Mouse (Mus musculus): Measurements from ENCODE around the gene Cep164.
"Not testable (repeated sequence)": the region's sequence is repeated elsewhere in the genome, so short reads cannot be mapped to it uniquely, and the experiment has no call there.

The Cep164 gene

DNA sequence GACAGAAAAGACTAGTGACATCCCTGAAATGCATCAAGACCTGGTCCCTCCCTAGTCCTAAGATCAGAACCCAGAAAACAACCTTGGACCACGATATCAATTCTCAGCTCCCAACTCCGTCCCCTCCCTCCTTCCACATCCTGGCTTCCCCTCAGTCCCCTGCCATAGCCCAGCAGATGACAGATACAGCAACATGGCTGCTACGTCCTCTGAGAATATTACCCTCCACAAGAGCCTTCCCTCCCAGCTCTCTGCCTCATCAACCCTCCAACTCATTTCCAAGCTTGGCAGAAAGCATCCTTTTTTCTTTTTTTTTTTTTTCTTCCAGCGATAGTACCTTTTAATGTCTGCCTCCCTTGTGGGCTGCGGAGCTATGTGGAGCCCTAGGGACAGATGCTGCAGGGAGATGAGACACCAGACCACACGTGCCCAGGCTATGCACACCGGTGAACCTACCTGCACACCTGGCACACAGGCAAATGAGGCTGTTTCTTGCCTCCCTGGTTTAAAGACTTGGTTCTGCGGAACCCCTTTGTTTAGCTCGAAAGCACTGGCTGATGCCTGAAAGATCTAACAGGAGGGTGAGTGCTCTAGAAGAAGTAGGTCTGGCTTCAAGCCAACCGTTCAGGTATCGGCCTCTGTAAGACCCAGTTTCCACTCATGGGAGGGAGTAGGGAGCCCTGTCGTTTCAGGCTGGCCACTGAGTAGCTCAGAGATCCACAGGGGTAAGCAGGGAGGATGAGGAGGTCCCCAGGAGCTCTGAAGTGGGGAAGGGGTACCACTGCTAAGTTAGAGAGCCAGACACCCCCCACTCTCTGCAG lies 45.0 kb downstream of the Cep164 start:
- no peak for DNase-seq

DNA sequence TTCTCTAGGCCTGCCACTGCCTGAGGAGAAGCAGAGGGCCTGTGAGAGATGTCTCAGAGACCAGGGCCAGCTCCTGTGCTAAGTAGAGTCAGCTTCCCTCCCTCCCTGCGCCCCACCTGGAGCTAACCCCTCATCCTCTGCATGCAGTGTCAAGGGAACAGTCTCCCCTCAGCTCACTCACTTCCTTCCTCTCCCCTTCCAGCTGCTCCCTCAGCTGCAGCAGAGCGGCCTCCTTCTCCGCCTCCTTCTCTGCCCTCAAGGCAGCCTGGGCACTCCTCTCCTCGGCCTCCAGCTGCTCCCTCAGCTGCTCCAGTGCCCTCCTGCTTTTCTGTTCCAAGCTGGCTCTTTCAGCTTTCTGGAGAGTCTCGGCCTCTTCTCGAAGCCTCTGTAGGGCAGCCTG lies 49.3 kb downstream of the Cep164 start:
- DNase-seq: no peak

DNA sequence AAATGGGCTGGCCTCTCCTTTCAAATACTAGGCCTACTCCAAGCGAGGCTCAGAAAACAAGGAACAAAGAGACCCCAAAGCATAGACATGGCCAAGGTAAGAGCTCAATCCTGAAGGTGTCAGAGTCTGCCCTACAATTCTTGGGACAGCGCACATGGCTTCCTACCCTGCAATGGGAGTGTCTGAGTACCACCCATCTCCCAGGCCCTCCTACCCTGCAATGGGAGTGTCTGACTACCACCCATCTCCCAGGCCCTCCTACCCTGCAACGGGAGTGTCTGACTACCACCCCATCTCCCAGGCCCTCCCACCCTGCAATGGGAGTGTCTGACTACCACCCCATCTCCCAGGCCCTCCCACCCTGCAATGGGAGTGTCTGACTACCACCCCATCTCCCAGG lies 52.3 kb downstream of the Cep164 start:
- DNase-seq: not testable (repeated sequence)

- no peak for DNase-seq
Measured at GRCm38 (mm10) chr9:45774088-45774487, 54.4 kb downstream of the Cep164 start.

- no peak for DNase-seq
Measured at GRCm38 (mm10) chr9:45769596-45769995, 58.9 kb downstream of the Cep164 start.

- DNase-seq: no peak
Measured at GRCm38 (mm10) chr9:45768421-45768820, 60.1 kb downstream of the Cep164 start.

DNA sequence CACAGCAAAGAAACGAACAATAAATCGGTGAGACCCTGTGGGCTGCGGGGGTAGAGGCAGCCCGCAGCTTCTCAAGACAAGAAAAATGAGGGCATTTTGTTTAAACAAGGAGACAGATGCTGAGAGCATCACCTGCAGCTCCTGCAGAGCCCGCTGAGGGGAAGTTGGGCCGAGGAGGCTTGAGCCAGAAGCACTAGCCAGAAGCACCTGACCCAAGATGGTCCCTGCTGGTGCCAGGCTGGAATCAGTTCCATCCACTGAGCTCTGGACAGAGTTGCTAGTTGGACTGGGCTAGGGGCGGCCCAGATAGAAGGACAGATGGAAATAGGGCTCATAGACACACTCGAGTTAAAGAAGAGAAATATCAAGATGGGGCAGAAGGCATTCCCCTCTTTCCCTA lies 61.3 kb downstream of the Cep164 start:
- DNase-seq: no peak

- DNase-seq: no peak
Measured at GRCm38 (mm10) chr9:45766195-45766594, 62.3 kb downstream of the Cep164 start.

DNA sequence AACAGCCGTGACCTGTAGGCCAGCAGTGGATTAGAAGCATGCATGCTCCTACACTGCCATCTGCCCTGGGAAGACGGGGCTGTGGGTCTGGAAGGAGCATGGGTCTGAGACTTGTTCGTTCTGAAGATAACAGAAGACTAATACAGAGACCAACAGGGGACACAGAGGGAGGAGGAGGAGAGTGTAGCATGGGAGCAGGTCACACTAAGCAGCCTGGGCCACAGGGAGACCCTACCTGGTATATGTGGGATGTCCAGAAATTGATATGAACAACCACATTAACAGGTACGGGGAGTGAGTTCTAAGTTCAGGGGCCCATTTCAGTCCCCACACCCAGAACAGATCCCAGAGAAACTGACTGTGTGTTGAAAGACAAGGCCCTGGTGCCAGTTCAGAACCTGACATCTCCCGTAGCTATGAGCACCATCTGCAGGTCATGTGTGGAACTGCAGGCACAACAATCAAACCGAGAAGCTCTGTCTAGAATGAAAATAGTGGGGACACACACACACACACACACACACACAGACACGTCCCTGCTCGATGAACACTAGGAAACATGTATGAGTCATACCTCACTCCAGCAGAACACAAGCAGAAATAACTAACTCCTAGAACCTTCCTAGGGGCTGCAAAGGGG lies 73.9 kb downstream of the Cep164 start:
- peak in 1 of 2 experiments; percentile 35 for DNase-seq

GRCm38 (mm10) chr9:45749917-45750316 lies 78.6 kb downstream of the Cep164 start:
- DNase-seq: no peak

GRCm38 (mm10) chr9:45745451-45745850 lies 83.0 kb downstream of the Cep164 start:
- DNase-seq: no peak

DNA sequence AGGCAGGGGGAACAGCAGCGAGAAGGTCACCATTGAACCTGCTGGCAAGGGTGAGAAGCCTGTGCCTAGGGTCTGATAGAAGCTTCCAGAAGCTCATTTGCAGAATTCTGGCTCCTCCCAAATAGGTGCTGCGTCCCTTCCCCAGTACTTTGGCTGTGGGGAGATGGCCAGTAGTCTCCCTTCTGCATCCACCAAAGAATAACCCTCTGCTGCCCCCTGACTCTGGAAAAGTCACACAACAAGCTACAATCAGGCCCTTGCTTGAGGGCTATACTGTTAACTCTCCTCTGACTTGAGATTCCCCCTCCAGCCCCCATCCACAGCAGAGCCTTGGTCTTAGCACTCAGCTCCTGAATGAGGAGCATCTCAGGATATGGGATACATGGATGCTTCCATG lies 87.9 kb downstream of the Cep164 start:
- DNase-seq: no peak

GRCm38 (mm10) chr9:45739702-45740583 lies 88.5 kb downstream of the Cep164 start:
- no peak for DNase-seq

DNA sequence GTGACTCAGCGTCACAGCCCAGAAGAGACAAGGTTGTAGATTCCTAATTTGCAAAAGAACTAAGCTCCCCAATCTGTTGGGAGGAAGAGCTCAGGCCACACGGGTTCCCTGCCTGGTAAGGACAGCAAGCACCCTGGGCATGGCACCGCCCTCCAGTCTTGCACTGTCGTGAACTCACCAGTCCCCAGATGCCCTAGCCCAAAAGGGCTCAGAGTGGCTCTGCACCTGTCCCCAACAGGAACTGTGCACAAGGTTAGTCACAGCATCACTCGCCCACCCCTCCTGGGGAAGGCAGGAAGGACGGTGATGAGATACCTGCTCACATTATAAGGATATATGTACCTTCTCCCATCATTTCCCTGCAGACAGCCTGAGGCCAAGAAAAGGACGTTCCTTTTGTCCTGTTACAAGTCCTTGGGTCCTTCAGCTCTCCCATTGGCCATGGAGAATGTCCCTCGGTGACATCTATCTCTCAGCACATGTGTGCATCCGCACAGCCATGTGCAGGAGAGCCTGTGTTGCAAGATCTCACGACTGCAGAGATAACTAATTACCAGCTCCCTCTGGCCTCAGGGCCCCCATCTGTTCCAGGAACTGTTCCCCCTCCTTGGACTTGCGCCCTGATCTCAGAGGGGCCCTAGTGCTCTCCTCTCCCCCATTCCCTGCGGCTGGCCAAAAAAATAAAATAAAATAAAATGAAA lies 89.3 kb downstream of the Cep164 start:
- no peak for DNase-seq

DNA sequence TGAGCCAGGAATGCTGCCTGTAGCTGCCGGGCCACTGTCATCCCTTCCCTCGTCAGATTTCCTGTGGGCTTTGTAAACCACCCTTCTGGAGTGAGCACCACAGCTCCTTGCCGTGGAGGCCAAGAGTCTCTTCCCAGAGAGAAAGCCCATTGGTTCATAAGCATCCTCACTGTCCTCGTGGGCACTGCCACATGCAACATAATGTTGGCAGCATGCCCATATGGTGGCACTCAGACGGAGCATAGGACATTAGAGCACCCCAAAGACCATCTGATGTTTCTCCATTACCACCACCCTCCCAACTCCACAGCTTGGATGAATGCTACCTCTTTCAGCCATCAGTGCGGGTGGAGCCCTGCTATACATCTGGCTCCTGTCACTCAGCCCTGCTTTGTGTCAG lies 95.2 kb downstream of the Cep164 start:
- no peak for DNase-seq

GRCm38 (mm10) chr9:45731851-45732250 lies 96.6 kb downstream of the Cep164 start:
- DNase-seq: no peak

DNA sequence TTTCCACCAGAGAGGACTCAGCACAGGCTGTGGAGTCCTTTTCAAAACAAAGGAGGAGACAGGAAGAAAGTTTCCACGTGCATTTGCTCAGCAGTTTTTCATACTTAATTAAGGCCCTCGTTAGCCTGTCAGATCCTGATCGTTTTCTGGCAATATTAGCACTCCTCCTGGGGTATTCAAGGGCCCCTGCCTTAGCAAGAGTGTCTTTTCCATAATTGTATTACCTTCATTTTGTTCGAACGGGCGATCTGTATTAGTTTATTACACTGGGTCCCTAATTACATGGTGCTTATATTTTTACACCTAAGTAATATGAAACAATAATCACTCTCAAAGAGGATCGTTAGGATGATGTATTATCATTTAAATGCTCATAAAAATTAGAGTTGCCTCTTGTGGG lies 108.5 kb downstream of the Cep164 start:
- no peak for DNase-seq

All from spleen, adult 18-20 months (tissue).